Mouse (Mus musculus) stomach, embryonic 14.5 days (tissue): ENCODE results near the gene Spindoc. TPM values are rescaled to one million over a fixed set of nuclear protein-coding genes. Genes with fewer than 3 reads are reported as not detected.
"Not testable (repeated sequence)": the region's sequence is repeated elsewhere in the genome, so short reads cannot be mapped to it uniquely, and the experiment has no call there.

ENCODE experiments used
- ATAC-seq: fragments of 200-750 bp; cut with Nextera tagmentation; 2 replicates; pipeline ENCODE4 v1.8.0; 2017; ENCODE audit warnings: low read depth, moderate TSS enrichment; ENCODE audit not compliant: insufficient number of reproducible peaks, insufficient read depth, low FRiP score
- H3K27ac ChIP-seq: fragments of 300-500 bp; sonication (generic); 2 replicates; pipeline ENCODE4 v1.5.1; 2014; ENCODE audit warnings: mild to moderate bottlenecking, low read length, moderate library complexity, mixed read lengths
- H3K27me3 ChIP-seq: fragments of 300-500 bp; sonication (generic); 2 replicates; pipeline ENCODE4 v1.6.1; 2014; ENCODE audit warnings: low read length, control low read depth, mixed read lengths; ENCODE audit not compliant: control insufficient read depth, insufficient read depth
- H3K36me3 ChIP-seq: fragments of 300-500 bp; sonication (generic); 2 replicates; pipeline ENCODE4 v1.6.1; 2014; ENCODE audit warnings: mild to moderate bottlenecking, control low read depth, low read length, moderate library complexity, mixed read lengths; ENCODE audit not compliant: control insufficient read depth, insufficient read depth
- H3K4me1 ChIP-seq: fragments of 300-500 bp; sonication (generic); 2 replicates; pipeline ENCODE4 v1.6.1; 2014; ENCODE audit warnings: low read length, control low read depth, mixed read lengths; ENCODE audit not compliant: control insufficient read depth, insufficient read depth
- H3K4me2 ChIP-seq: fragments of 300-500 bp; sonication (generic); replicated peaks from 2 replicates; pipeline ENCODE4 v1.6.1; 2014; ENCODE audit warnings: low read depth, low read length, control low read depth
- H3K4me3 ChIP-seq: fragments of 300-500 bp; sonication (generic); 2 replicates; pipeline ENCODE4 v1.5.1; 2014; ENCODE audit warnings: low read depth, low read length, control low read depth
- H3K9ac ChIP-seq: fragments of 300-500 bp; sonication (generic); replicated peaks from 2 replicates; pipeline ENCODE4 v1.6.1; 2014; ENCODE audit warnings: low read depth, mild to moderate bottlenecking, control low read depth, low read length, moderate library complexity, mixed read lengths
- H3K9me3 ChIP-seq: fragments of 300-500 bp; sonication (generic); 2 replicates; pipeline ENCODE4 v1.6.1; 2016; ENCODE audit warnings: low read depth, low read length, control low read depth; ENCODE audit not compliant: control insufficient read depth
- WGBS: fragments of 180-500 bp; shearing (Covaris S2); extraction: QIAGEN DNeasy Blood & Tissue Kit; methylation state at CpG from one replicate; pipeline ENCODE4 v1.1.7; 2014; 5-methylcytosine and 5-hydroxymethylcytosine counted together
- polyA plus RNA-seq: library from polyadenylated mRNA; unstranded; fragments of >200 nt; fragmentation: Nextera tagmentation; extraction: Ambion mirVana; gene quantifications from 2 replicates; pipeline ENCODE4 v1.2.1, GENCODE M21; 2014

Spindoc gene
- polyA plus RNA-seq, 1 experiment from 2014 or later: 29.9 TPM

DNA sequence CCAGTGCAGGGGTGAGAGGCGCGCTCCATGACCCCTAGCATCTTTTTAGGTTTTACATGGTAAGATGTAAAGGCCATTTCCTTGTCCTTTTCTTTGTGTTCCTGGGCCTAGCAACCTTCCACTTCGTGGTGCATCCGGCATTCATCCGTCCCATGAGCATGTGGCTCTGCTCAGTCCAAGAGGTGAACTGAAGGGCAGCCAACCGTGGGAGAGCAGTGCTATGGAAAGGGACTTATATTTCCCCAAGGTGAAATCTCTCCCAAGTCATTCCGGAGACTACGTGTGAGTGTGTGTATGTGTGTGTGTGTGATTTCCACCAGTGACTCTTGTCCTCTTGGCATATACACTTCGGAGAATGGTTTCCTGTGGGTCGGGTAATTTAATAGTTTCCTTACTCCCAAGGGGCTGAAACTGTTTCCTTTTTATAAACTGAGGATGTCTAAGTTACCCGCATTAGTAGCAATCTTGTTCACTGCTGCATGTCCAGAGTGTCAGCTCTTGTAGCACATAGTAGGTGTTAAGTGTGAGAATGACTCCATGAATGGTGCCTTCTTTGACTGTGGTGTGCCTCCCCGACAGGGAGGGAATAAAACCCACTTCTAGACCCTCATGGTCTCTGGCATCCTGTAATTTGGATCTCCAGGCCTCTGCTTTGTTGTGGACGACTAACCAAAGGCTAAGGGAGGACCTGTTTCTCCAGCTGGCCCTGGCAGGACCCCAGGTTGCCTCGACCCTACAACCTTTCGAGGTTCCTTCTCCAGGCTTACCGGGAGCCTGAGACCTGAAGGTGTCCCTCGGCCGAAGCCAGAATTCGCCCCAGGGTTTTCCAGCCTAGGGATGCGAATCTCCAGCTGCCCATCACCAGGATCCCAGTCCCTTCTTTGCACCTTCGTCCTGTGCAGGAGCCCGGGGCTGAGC is 33.4 kb upstream of the Spindoc start:
- Histone ChIP-seq H3K27ac (peak overlapping the region; percentile 94), H3K36me3 (peaks cover 14% of the 10 kb centered on the region; the same call in 1 of the 2 replicates), H3K27me3 (no peaks in the 10 kb centered on the region), H3K9me3 (no peaks in the 10 kb centered on the region), H3K4me1 (peaks cover 36% of the 10 kb centered on the region), H3K4me2 (peak overlapping the region; percentile 78), H3K9ac (peak overlapping the region; percentile 99), H3K4me3 (peak overlapping the region; percentile 65)
- ATAC-seq: no peak
- 25% methylated on average over 22 of the region's 22 CpGs for WGBS

GRCm38 (mm10) chr19:7412361-7412760 is 29.6 kb upstream of the Spindoc start:
- no peak overlapping the region for H3K27ac ChIP-seq
- H3K9ac ChIP-seq: no peak overlapping the region
- 47% methylated on average over 2 of the region's 2 CpGs for WGBS
- no peaks in the 10 kb centered on the region for H3K36me3 ChIP-seq
- no peak overlapping the region for H3K4me2 ChIP-seq
- no peak overlapping the region for H3K4me3 ChIP-seq
- peaks cover 11% of the 10 kb centered on the region; the same call in 1 of the 2 replicates for H3K4me1 ChIP-seq
- ATAC-seq: no peak
- no peaks in the 10 kb centered on the region for H3K9me3 ChIP-seq
- H3K27me3 ChIP-seq: no peaks in the 10 kb centered on the region

DNA sequence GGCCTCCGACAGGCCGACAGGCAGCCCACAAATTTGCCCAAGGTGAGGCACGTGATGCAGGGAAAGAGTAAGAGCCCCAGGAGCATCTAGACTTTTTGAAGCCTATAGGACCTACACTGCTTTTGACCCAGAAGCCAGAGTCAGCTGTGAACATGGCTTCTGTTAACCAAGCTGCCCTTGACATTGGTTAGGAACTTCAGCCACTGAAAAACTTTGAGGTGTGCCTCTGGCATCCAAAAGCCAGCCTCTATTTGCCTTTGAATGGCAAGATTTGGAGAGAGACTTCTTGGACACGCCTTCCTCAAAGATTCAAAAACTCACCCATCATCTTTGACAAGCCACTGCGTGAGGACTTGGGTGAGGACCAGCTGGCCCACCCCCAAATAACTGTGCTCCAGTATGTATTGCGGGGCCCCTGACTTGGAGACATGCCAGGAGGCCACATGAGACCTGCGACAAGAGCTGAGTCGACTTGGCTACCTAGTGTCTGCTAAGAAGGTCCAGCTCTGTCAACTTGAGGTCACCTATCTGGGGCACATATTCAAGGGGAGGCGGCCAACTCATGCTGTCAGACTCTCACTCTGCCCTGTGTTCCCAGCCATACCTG is 21.9 kb upstream of the Spindoc start:
- ATAC-seq: no peak
- H3K4me1 ChIP-seq: peaks cover 8% of the 10 kb centered on the region; the same call in 1 of the 2 replicates
- H3K27me3 ChIP-seq: no peaks in the 10 kb centered on the region
- 46% methylated on average over 9 of the region's 9 CpGs for WGBS
- H3K4me3 ChIP-seq: no peak overlapping the region
- H3K27ac ChIP-seq: no peak overlapping the region
- H3K36me3 ChIP-seq: no peaks in the 10 kb centered on the region
- H3K9me3 ChIP-seq: no peaks in the 10 kb centered on the region
- H3K4me2 ChIP-seq: no peak overlapping the region
- no peak overlapping the region for H3K9ac ChIP-seq

DNA sequence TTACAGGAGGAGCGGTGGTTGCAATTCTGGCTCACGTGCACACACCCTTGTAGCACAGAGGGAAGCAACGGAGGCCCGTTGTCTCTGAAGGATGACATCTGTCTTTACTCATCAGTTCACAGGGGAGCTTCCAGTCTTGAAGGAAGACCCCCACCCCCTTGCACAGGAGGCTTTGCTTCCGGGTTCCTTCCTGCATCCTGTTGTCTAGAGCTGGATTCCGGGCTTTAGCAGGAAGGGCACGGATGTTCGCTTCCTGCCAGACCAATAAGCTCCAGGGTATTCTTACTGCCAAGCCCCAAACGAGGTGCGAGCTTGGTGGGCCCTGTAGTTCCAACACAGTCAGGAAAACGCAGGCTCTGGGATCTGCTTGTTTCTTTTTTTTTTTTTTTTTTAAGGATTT is 17.8 kb upstream of the Spindoc start:
- 73% methylated on average over 11 of the region's 11 CpGs for WGBS
- Histone ChIP-seq H3K27me3 (no peaks in the 10 kb centered on the region), H3K4me1 (peaks cover 8% of the 10 kb centered on the region; the same call in 1 of the 2 replicates), H3K4me3 (no peak overlapping the region), H3K9ac (no peak overlapping the region), H3K9me3 (peaks cover 4% of the 10 kb centered on the region; the same call in 1 of the 2 replicates), H3K36me3 (no peaks in the 10 kb centered on the region), H3K4me2 (no peak overlapping the region), H3K27ac (no peak overlapping the region)
- no peak for ATAC-seq

DNA sequence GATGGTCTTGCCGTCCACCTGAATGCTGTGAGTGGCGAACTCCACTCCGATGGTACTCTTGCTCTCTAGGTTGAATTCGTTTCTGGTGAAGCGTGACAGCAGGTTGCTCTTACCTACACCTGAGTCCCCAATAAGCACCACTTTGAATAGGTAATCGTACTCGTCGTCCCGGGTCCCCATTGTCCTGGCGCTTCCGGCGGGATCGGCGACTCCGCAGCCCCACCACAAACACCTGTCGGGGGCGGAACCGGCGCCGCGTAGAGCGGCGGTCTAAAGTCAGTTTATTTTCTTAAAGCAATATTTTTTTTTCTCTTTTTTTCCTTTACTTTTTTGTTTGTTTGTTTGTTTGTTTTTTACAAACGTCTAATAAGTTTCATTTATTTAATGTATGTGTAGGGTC is 16.1 kb upstream of the Spindoc start:
- peaks cover 10% of the 10 kb centered on the region; the same call in 1 of the 2 replicates for H3K9me3 ChIP-seq
- not testable (repeated sequence) for H3K4me3 ChIP-seq, H3K4me2 ChIP-seq, H3K36me3 ChIP-seq, H3K27me3 ChIP-seq, H3K4me1 ChIP-seq, ATAC-seq, H3K27ac ChIP-seq, H3K9ac ChIP-seq
- WGBS: 34% methylated on average over 24 of the region's 24 CpGs

- 32% methylated on average over 7 of the region's 10 CpGs for WGBS
- H3K36me3 ChIP-seq, H3K27me3 ChIP-seq, H3K27ac ChIP-seq, H3K4me2 ChIP-seq, H3K4me1 ChIP-seq, H3K4me3 ChIP-seq, H3K9ac ChIP-seq: not testable (repeated sequence)
- peaks cover 10% of the 10 kb centered on the region; the same call in 1 of the 2 replicates for H3K9me3 ChIP-seq
- peak; percentile 78; the same call in 1 of the 2 replicates for ATAC-seq
Observed at GRCm38 (mm10) chr19:7396867-7397826, 14.4 kb upstream of the Spindoc start.

DNA sequence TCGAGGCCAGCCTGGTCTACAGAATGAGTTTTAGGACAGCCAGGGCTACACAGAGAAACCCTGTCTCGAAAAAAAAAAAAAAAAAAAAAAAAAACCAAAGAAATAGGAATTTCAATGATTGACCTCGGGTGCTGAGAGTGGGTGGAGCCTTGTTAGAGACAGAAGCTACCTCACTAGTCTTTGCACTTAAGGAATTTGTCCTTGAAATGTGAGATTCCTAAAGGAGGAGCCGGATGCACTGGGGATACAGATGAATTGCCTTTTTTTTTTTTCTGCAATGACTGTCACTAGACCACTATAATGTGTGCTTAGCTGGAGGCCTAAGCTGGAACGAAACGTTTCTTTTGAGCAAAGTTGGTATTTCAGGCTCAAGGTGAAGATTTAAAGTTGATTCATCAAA is 5.7 kb upstream of the Spindoc start:
- no peak for ATAC-seq
- H3K27me3 ChIP-seq: no peaks in the 10 kb centered on the region
- no peak overlapping the region for H3K4me3 ChIP-seq
- 84% methylated on average over 6 of the region's 6 CpGs for WGBS
- no peaks in the 10 kb centered on the region for H3K36me3 ChIP-seq
- H3K9me3 ChIP-seq: no peaks in the 10 kb centered on the region
- H3K9ac ChIP-seq: no peak overlapping the region
- no peak overlapping the region for H3K27ac ChIP-seq
- peaks cover 7% of the 10 kb centered on the region for H3K4me1 ChIP-seq
- H3K4me2 ChIP-seq: no peak overlapping the region

- H3K36me3 ChIP-seq: no peaks in the 10 kb centered on the region
- H3K9ac ChIP-seq: no peak overlapping the region
- 72% methylated on average over 2 of the region's 2 CpGs for WGBS
- no peaks in the 10 kb centered on the region for H3K9me3 ChIP-seq
- ATAC-seq: no peak
- no peaks in the 10 kb centered on the region for H3K27me3 ChIP-seq
- no peak overlapping the region for H3K4me3 ChIP-seq
- H3K4me2 ChIP-seq: no peak overlapping the region
- no peak overlapping the region for H3K27ac ChIP-seq
- H3K4me1 ChIP-seq: peaks cover 16% of the 10 kb centered on the region
Observed at GRCm38 (mm10) chr19:7386042-7386441, 3.2 kb upstream of the Spindoc start.
